Mouse (Mus musculus) MEL (cell line): ENCODE measurements around the gene Kif1bp. TPM values are rescaled to one million over a fixed set of nuclear protein-coding genes. Genes with fewer than 3 reads are reported as not detected.

Experiments
- DNase-seq: peaks from one replicate; pipeline ENCODE4 v3.0.0; 2011; ENCODE audit warnings: low read depth, low spot score
- H3K27ac ChIP-seq: 2 replicates; pipeline ENCODE4 v1.5.1; 2012; ENCODE audit warnings: low read depth, mild to moderate bottlenecking, control low read depth, low read length, moderate library complexity; ENCODE audit not compliant: control insufficient read depth
- H3K27me3 ChIP-seq, 2 experiments: fragments of 150-350 bp in 1 of 2; sonication (generic) in 1 of 2; 2 replicates each; pipeline ENCODE4 v1.6.1; 2012; ENCODE audit warnings: low read length in 2 of 2, mild to moderate bottlenecking in 2 of 2, improper control_type of control experiment in 1 of 2, moderate library complexity in 1 of 2; ENCODE audit not compliant: insufficient read depth in 2 of 2, control insufficient read depth in 1 of 2
- H3K36me3 ChIP-seq, 2 experiments: 2 replicates each; pipeline ENCODE4 v1.6.1; 2012 to 2014; ENCODE audit warnings: low read length in 2 of 2, improper control_type of control experiment in 1 of 2, inconsistent platforms in 1 of 2, mild to moderate bottlenecking in 1 of 2; ENCODE audit not compliant: insufficient read depth in 2 of 2, control insufficient read depth in 1 of 2
- H3K4me1 ChIP-seq, 2 experiments: fragments of 150-350 bp in 1 of 2; sonication (generic) in 1 of 2; 2 replicates each; pipeline ENCODE4 v1.6.1; 2012; ENCODE audit warnings: low read length in 2 of 2, improper control_type of control experiment in 1 of 2, mild to moderate bottlenecking in 1 of 2; ENCODE audit not compliant: insufficient read depth in 2 of 2, control insufficient read depth in 1 of 2
- H3K4me3 ChIP-seq, 2 experiments: fragments of 150-350 bp in 1 of 2; sonication (generic) in 1 of 2; 2 replicates each; pipeline ENCODE4 v1.5.1; 2012; ENCODE audit warnings: low read depth in 2 of 2, low read length in 2 of 2, mild to moderate bottlenecking in 2 of 2, moderate library complexity in 2 of 2, control low read depth in 1 of 2, improper control_type of control experiment in 1 of 2; ENCODE audit not compliant: control insufficient read depth in 1 of 2, insufficient read depth in 1 of 2
- H3K79me2 ChIP-seq: 2 replicates; pipeline ENCODE4 v1.6.1; 2012; ENCODE audit warnings: mild to moderate bottlenecking, low read length, moderate library complexity; ENCODE audit not compliant: control insufficient read depth, poor library complexity, insufficient read depth
- H3K9ac ChIP-seq: 2 replicates; pipeline ENCODE4 v1.6.1; 2012; ENCODE audit warnings: low read depth, mild to moderate bottlenecking, control low read depth, low read length, moderate library complexity; ENCODE audit not compliant: control insufficient read depth, poor library complexity, severe bottlenecking
- H3K9me3 ChIP-seq: fragments of 150-350 bp; sonication (generic); replicated peaks from 2 replicates; pipeline ENCODE4 v1.6.1; 2012; ENCODE audit warnings: mild to moderate bottlenecking, low read length, improper control_type of control experiment, moderate library complexity; ENCODE audit not compliant: insufficient read depth
- BHLHE40 ChIP-seq: IDR thresholded peaks from 2 replicates; pipeline ENCODE4 v1.6.1; 2012; ENCODE audit warnings: low read depth, mild to moderate bottlenecking, inconsistent platforms, low read length, improper control_type of control experiment, borderline replicate concordance
- CHD2 ChIP-seq: IDR thresholded peaks from 2 replicates; pipeline ENCODE4 v1.6.1; 2011; ENCODE audit warnings: low read length, improper control_type of control experiment
- ELF1 ChIP-seq: IDR thresholded peaks from 2 replicates; pipeline ENCODE4 v1.6.1; 2014; ENCODE audit warnings: low read depth, mild to moderate bottlenecking, inconsistent platforms, low read length, improper control_type of control experiment, moderate library complexity
- EP300 ChIP-seq, 2 experiments: IDR thresholded peaks; 2 replicates each; pipeline ENCODE4 v1.6.1; 2011; ENCODE audit warnings: improper control_type of control experiment in 2 of 2, low read length in 2 of 2, low read depth in 1 of 2, mild to moderate bottlenecking in 1 of 2
- ETS1 ChIP-seq: IDR thresholded peaks from 2 replicates; pipeline ENCODE4 v1.6.1; 2012; ENCODE audit warnings: low read depth, mild to moderate bottlenecking, inconsistent platforms, low read length, improper control_type of control experiment, moderate library complexity
- GATA1 ChIP-seq: IDR thresholded peaks from 2 replicates; pipeline ENCODE4 v1.6.1; 2011; ENCODE audit warnings: low read depth, low read length, improper control_type of control experiment
- HCFC1 ChIP-seq: IDR thresholded peaks from 2 replicates; pipeline ENCODE4 v1.6.1; 2012; ENCODE audit warnings: low read depth, mild to moderate bottlenecking, inconsistent platforms, low read length, improper control_type of control experiment, moderate library complexity
- JUND ChIP-seq: IDR thresholded peaks from 2 replicates; pipeline ENCODE4 v1.6.1; 2011; ENCODE audit warnings: low read depth, mild to moderate bottlenecking, improper control_type of control experiment, low read length
- KAT2A ChIP-seq: conservative IDR thresholded peaks from 2 replicates; pipeline ENCODE4 v1.6.1; 2012; ENCODE audit warnings: low read depth, low read length, improper control_type of control experiment, inconsistent platforms
- MAX ChIP-seq: IDR thresholded peaks from 2 replicates; pipeline ENCODE4 v1.6.1; 2011; ENCODE audit warnings: low read length, improper control_type of control experiment
- MXI1 ChIP-seq: IDR thresholded peaks from 2 replicates; pipeline ENCODE4 v1.6.1; 2011; ENCODE audit warnings: mild to moderate bottlenecking, low read depth, low read length, improper control_type of control experiment
- MYB ChIP-seq: IDR thresholded peaks from 2 replicates; pipeline ENCODE4 v1.6.1; 2011; ENCODE audit warnings: mild to moderate bottlenecking, low read depth, low read length, improper control_type of control experiment
- MYC ChIP-seq: IDR thresholded peaks from 2 replicates; pipeline ENCODE4 v1.6.1; 2011; ENCODE audit warnings: low read depth, mild to moderate bottlenecking, low read length, improper control_type of control experiment, moderate library complexity
- NELFE ChIP-seq: IDR thresholded peaks from 2 replicates; pipeline ENCODE4 v1.6.1; 2011; ENCODE audit warnings: low read depth, low read length, improper control_type of control experiment
- NRF1 ChIP-seq: IDR thresholded peaks from 2 replicates; pipeline ENCODE4 v1.6.1; 2014; ENCODE audit warnings: low read depth, mild to moderate bottlenecking, inconsistent platforms, low read length, improper control_type of control experiment, moderate library complexity; ENCODE audit not compliant: poor library complexity, insufficient read depth, severe bottlenecking
- POLR2A ChIP-seq, 2 experiments: IDR thresholded peaks; 2 replicates each; pipeline ENCODE4 v1.6.1; 2011 to 2012; ENCODE audit warnings: low read length in 2 of 2, mild to moderate bottlenecking in 2 of 2, control low read depth in 1 of 2, improper control_type of control experiment in 1 of 2, low read depth in 1 of 2, moderate library complexity in 1 of 2; ENCODE audit not compliant: control insufficient read depth in 1 of 2, insufficient read depth in 1 of 2, poor library complexity in 1 of 2
- RCOR1 ChIP-seq: IDR thresholded peaks from 2 replicates; pipeline ENCODE4 v1.6.1; 2012; ENCODE audit warnings: low read depth, mild to moderate bottlenecking, inconsistent platforms, low read length, improper control_type of control experiment
- SIN3A ChIP-seq: IDR thresholded peaks from 2 replicates; pipeline ENCODE4 v1.6.1; 2012; ENCODE audit warnings: low read length, improper control_type of control experiment, inconsistent platforms
- TBP ChIP-seq: IDR thresholded peaks from 2 replicates; pipeline ENCODE4 v1.8.0; 2011; ENCODE audit warnings: low read depth, low read length, improper control_type of control experiment
- TCF12 ChIP-seq: IDR thresholded peaks from 2 replicates; pipeline ENCODE4 v1.6.1; 2014; ENCODE audit warnings: low read depth, mild to moderate bottlenecking, inconsistent platforms, low read length, improper control_type of control experiment, moderate library complexity
- USF1 ChIP-seq: IDR thresholded peaks from 2 replicates; pipeline ENCODE4 v1.6.1; 2014; ENCODE audit warnings: low read depth, mild to moderate bottlenecking, inconsistent platforms, low read length, improper control_type of control experiment, moderate library complexity
- ZMIZ1 ChIP-seq: IDR thresholded peaks from 2 replicates; pipeline ENCODE4 v1.6.1; 2012; ENCODE audit warnings: low read depth, mild to moderate bottlenecking, inconsistent platforms, low read length, improper control_type of control experiment, moderate library complexity
- ZNF384 ChIP-seq: IDR thresholded peaks from 2 replicates; pipeline ENCODE4 v1.6.1; 2012; ENCODE audit warnings: low read depth, mild to moderate bottlenecking, inconsistent platforms, low read length, improper control_type of control experiment
- polyA plus RNA-seq, 2 experiments: library from polyadenylated mRNA; stranded (reverse) in 1 of 2; unstranded in 1 of 2; fragments of >175 nt in 1 of 2; fragments of >200 nt in 1 of 2; gene quantifications; 2 replicates each; pipeline versions ENCODE4 v1.2.1 to v1.2.4; 2012; ENCODE audit warnings: low replicate concordance in 2 of 2, low read depth in 1 of 2; ENCODE audit not compliant: insufficient read length in 2 of 2, insufficient read depth in 1 of 2, missing spikeins in 1 of 2
- total RNA-seq: library from RNA; depleted of rRNA; stranded (reverse); fragments of 300-350 nt; gene quantifications from 2 replicates; pipeline ENCODE4 v1.2.3, GENCODE M21; 2012

The Kif1bp gene
- total and polyA plus RNA-seq, 3 experiments: 17.3 to 177 (median 24.7) TPM

GRCm38 (mm10) chr10:62507071-62507470, 71.2 kb downstream of the Kif1bp start:
- peak overlapping the region; percentile 94 for H3K27ac ChIP-seq
- H3K36me3 ChIP-seq: peaks cover 0 to 51% of the 10 kb centered on the region in 2 experiments; a peak in 2 of 4 replicates
- no peak for TF ChIP-seq CHD2
- TF ChIP-seq RCOR1: 0 out of 2 replicates have a peak, but pooled peaks have one; percentile 5
- H3K79me2 ChIP-seq: peaks cover 38% of the 10 kb centered on the region
- no peaks in the 10 kb centered on the region for H3K27me3 ChIP-seq
- peaks cover 15 to 55% of the 10 kb centered on the region in 2 experiments for H3K4me1 ChIP-seq
- peak overlapping the region; percentile 63 for H3K9ac ChIP-seq
- peak; percentile 64 for DNase-seq
- H3K4me3 ChIP-seq: peak overlapping the region; percentile 63 to 74
- H3K9me3 ChIP-seq: no peaks in the 10 kb centered on the region

GRCm38 (mm10) chr10:62506019-62506556, 72.2 kb downstream of the Kif1bp start:
- H3K4me3 ChIP-seq: peak overlapping the region; percentile 63 to 74
- DNase-seq: peak; percentile 93
- no peaks in the 10 kb centered on the region for H3K27me3 ChIP-seq
- TF ChIP-seq GATA1 (0 out of 2 replicates have a peak, but pooled peaks have one; percentile 26), JUND (no peak), TCF12 (peak; percentile 54), POLR2A (IDR thresholded peaks at IDR 0.05; ENCODE audit: control insufficient read depth in 1 of 2, insufficient read depth in 1 of 2, low read depth in 1 of 2, low read length in 2 of 2, poor library complexity in 1 of 2) (peak; percentile 39 to 59; a peak in 2 of 4 replicates), ZNF384 (0 out of 2 replicates have a peak, but pooled peaks have one; percentile 31), SIN3A (peak; percentile 95), TBP (peak; percentile 89), MXI1 (peak; percentile 84), CHD2 (no peak), ETS1 (peak; percentile 94), HCFC1 (peak; percentile 69), NRF1 (no peak), MYB (no peak), RCOR1 (peak; percentile 43; the same call in 1 of the 2 replicates), ELF1 (peak; percentile 78), EP300 (IDR thresholded peaks at IDR 0.05; ENCODE audit: low read depth in 1 of 2, low read length in 2 of 2) (peak; percentile 37 to 70; a peak in 2 of 4 replicates), ZMIZ1 (peak; percentile 54; the same call in 1 of the 2 replicates), BHLHE40 (0 out of 2 replicates have a peak, but pooled peaks have one; percentile 6), NELFE (peak; percentile 54), USF1 (peak; percentile 14; the same call in 1 of the 2 replicates), KAT2A (no peak), MAX (peak; percentile 89), MYC (peak; percentile 90)
- peak overlapping the region; percentile 63 for H3K9ac ChIP-seq
- peaks cover under 1 to 49% of the 10 kb centered on the region in 2 experiments; a peak in 3 of 4 replicates for H3K36me3 ChIP-seq
- peaks cover 46% of the 10 kb centered on the region for H3K79me2 ChIP-seq
- H3K9me3 ChIP-seq: no peaks in the 10 kb centered on the region
- H3K27ac ChIP-seq: peak overlapping the region; percentile 94
- H3K4me1 ChIP-seq: peaks cover 10 to 53% of the 10 kb centered on the region in 2 experiments
